Mouse (Mus musculus) liver, postnatal 0 days (tissue): ENCODE measurements around the gene Foxc2. TPM values are rescaled to one million over a fixed set of nuclear protein-coding genes. Genes with fewer than 3 reads are reported as not detected.

ENCODE experiments used
- ATAC-seq: fragments of 200-750 bp; cut with Nextera tagmentation; 2 replicates; pipeline ENCODE4 v1.8.0; 2017; ENCODE audit warnings: mild to moderate bottlenecking, moderate library complexity
- DNase-seq: peaks from one replicate; pipeline ENCODE4 v3.0.0-alpha.2; 2016
- H3K27ac ChIP-seq: fragments of 300-500 bp; sonication (generic); 2 replicates; pipeline ENCODE4 v1.5.1; 2014; ENCODE audit warnings: antibody characterized with exemption, moderate library complexity, mild to moderate bottlenecking, low read depth
- H3K27me3 ChIP-seq: fragments of 300-500 bp; sonication (generic); 2 replicates; pipeline ENCODE4 v1.6.1; 2014; ENCODE audit warnings: low read length, control low read depth, mixed read lengths; ENCODE audit not compliant: insufficient read depth
- H3K36me3 ChIP-seq: fragments of 300-500 bp; sonication (generic); replicated peaks from 2 replicates; pipeline ENCODE4 v1.6.1; 2014; ENCODE audit warnings: mild to moderate bottlenecking, control low read depth, low read length, moderate library complexity, mixed read lengths; ENCODE audit not compliant: insufficient read depth
- H3K4me1 ChIP-seq: fragments of 300-500 bp; sonication (generic); 2 replicates; pipeline ENCODE4 v1.6.1; 2014; ENCODE audit warnings: antibody characterized with exemption, mild to moderate bottlenecking, control low read depth; ENCODE audit not compliant: insufficient read depth
- H3K4me2 ChIP-seq: fragments of 300-500 bp; sonication (generic); 2 replicates; pipeline ENCODE4 v1.6.1; 2014; ENCODE audit warnings: low read depth, mild to moderate bottlenecking, low read length, moderate library complexity, mixed read lengths
- H3K4me3 ChIP-seq: fragments of 300-500 bp; sonication (generic); 2 replicates; pipeline ENCODE4 v1.5.1; 2014; ENCODE audit warnings: low read depth, low read length
- H3K9ac ChIP-seq: fragments of 300-500 bp; sonication (generic); replicated peaks from 2 replicates; pipeline ENCODE4 v1.6.1; 2014; ENCODE audit warnings: mild to moderate bottlenecking, moderate library complexity
- H3K9me3 ChIP-seq: fragments of 300-500 bp; sonication (generic); 2 replicates; pipeline ENCODE4 v1.6.1; 2016; ENCODE audit warnings: mild to moderate bottlenecking, control low read depth, low read length, mixed read lengths
- CTCF ChIP-seq: sonication (generic); IDR thresholded peaks from 2 replicates; pipeline ENCODE4 v1.5.1; 2016; ENCODE audit warnings: antibody characterized with exemption, low read depth
- EP300 ChIP-seq: IDR thresholded peaks from 2 replicates; pipeline ENCODE4 v1.6.1; 2016; ENCODE audit warnings: antibody characterized with exemption, low read depth, mild to moderate bottlenecking
- WGBS: fragments of 180-500 bp; shearing (Covaris S2); extraction: QIAGEN DNeasy Blood & Tissue Kit; methylation state at CpG from one replicate; pipeline ENCODE4 v1.1.7; 2014; ENCODE audit not compliant: insufficient replicate concordance; 5-methylcytosine and 5-hydroxymethylcytosine counted together
- polyA plus RNA-seq: library from polyadenylated mRNA; unstranded; fragments of >200 nt; fragmentation: Nextera tagmentation; extraction: Ambion mirVana; gene quantifications from 2 replicates; pipeline ENCODE4 v1.2.1, GENCODE M21; 2015

The Foxc2 gene
- polyA plus RNA-seq, 1 experiment from 2014 or later = 0.05 TPM

GRCm38 (mm10) chr8:121089631-121090380, 26.2 kb upstream of the Foxc2 start:
- Histone ChIP-seq H3K27ac (peak overlapping the region; percentile 11; the same call in 1 of the 2 replicates), H3K4me2 (peak overlapping the region; percentile 16; the same call in 1 of the 2 replicates), H3K4me3 (no peak overlapping the region), H3K27me3 (peaks cover 91% of the 10 kb centered on the region), H3K9me3 (no peaks in the 10 kb centered on the region), H3K36me3 (no peaks in the 10 kb centered on the region), H3K9ac (no peak overlapping the region), H3K4me1 (no peaks in the 10 kb centered on the region)
- TF ChIP-seq CTCF = no peak
- DNase-seq (no peak), ATAC-seq (peak; percentile 17; the same call in 1 of the 2 replicates)
- WGBS = 10% methylated on average over 32 of the region's 32 CpGs

GRCm38 (mm10) chr8:121090716-121091115, 25.3 kb upstream of the Foxc2 start:
- WGBS = 7% methylated on average over 1 of the region's 1 CpGs

GRCm38 (mm10) chr8:121092141-121092540, 23.8 kb upstream of the Foxc2 start:
- WGBS = 26% methylated on average over 6 of the region's 6 CpGs
- H3K27me3 ChIP-seq = peaks cover 67% of the 10 kb centered on the region
- no peaks in the 10 kb centered on the region for H3K36me3 ChIP-seq
- no peak for TF ChIP-seq CTCF
- no peak for TF ChIP-seq EP300
- H3K9ac ChIP-seq = no peak overlapping the region
- H3K4me2 ChIP-seq = no peak overlapping the region
- ATAC-seq = peak; percentile 21; the same call in 1 of the 2 replicates
- H3K4me3 ChIP-seq = no peak overlapping the region
- H3K27ac ChIP-seq = no peak overlapping the region
- no peaks in the 10 kb centered on the region for H3K9me3 ChIP-seq
- H3K4me1 ChIP-seq = no peaks in the 10 kb centered on the region
- no peak for DNase-seq

More at GRCm38 (mm10) chr8:121090716-121091115, 25.3 kb upstream of the Foxc2 start:
- Histone ChIP-seq H3K27ac (no peak overlapping the region), H3K27me3 (peaks cover 81% of the 10 kb centered on the region), H3K9ac (no peak overlapping the region), H3K9me3 (no peaks in the 10 kb centered on the region), H3K4me1 (no peaks in the 10 kb centered on the region), H3K4me2 (no peak overlapping the region), H3K4me3 (no peak overlapping the region), H3K36me3 (no peaks in the 10 kb centered on the region)
- ATAC-seq = no peak
- no peak for DNase-seq
- TF ChIP-seq CTCF (peak; percentile 26; the same call in 1 of the 2 replicates), EP300 (no peak)

GRCm38 (mm10) chr8:121092627-121093026, 23.3 kb upstream of the Foxc2 start:
- DNase-seq (peak; percentile 87), ATAC-seq (peak; percentile 62)
- no peak overlapping the region for H3K4me3 ChIP-seq
- no peak overlapping the region for H3K9ac ChIP-seq
- 0 out of 2 replicates have a peak, but pooled peaks cover 3% of the 10 kb centered on the region for H3K36me3 ChIP-seq
- no peaks in the 10 kb centered on the region for H3K9me3 ChIP-seq
- H3K4me1 ChIP-seq = no peaks in the 10 kb centered on the region
- H3K27me3 ChIP-seq = peaks cover 62% of the 10 kb centered on the region
- TF ChIP-seq EP300 = no peak
- TF ChIP-seq CTCF = peak; percentile 91
- H3K4me2 ChIP-seq = no peak overlapping the region
- under 1% methylated on average over 16 of the region's 16 CpGs for WGBS
- no peak overlapping the region for H3K27ac ChIP-seq

GRCm38 (mm10) chr8:121093496-121093895, 22.5 kb upstream of the Foxc2 start:
- Histone ChIP-seq H3K27ac (no peak overlapping the region), H3K36me3 (0 out of 2 replicates have a peak, but pooled peaks cover 6% of the 10 kb centered on the region), H3K9ac (no peak overlapping the region), H3K4me1 (no peaks in the 10 kb centered on the region), H3K4me2 (no peak overlapping the region), H3K9me3 (no peaks in the 10 kb centered on the region), H3K4me3 (no peak overlapping the region), H3K27me3 (peaks cover 54% of the 10 kb centered on the region)
- TF ChIP-seq CTCF (no peak), EP300 (no peak)
- DNase-seq = no peak
- 54% methylated on average over 6 of the region's 6 CpGs for WGBS
- ATAC-seq = no peak

GRCm38 (mm10) chr8:121104049-121104818, 11.7 kb upstream of the Foxc2 start:
- H3K4me2 ChIP-seq = no peak overlapping the region
- peak; percentile 84 for DNase-seq
- peaks cover 30% of the 10 kb centered on the region for H3K36me3 ChIP-seq

More at GRCm38 (mm10) chr8:121104049-121104818, 11.7 kb upstream of the Foxc2 start:
- Histone ChIP-seq H3K4me3 (no peak overlapping the region), H3K9ac (no peak overlapping the region), H3K9me3 (no peaks in the 10 kb centered on the region), H3K27me3 (no peaks in the 10 kb centered on the region), H3K4me1 (peaks cover 9% of the 10 kb centered on the region; the same call in 1 of the 2 replicates), H3K27ac (no peak overlapping the region)
- 53% methylated on average over 17 of the region's 17 CpGs for WGBS
- peak; percentile 98 for TF ChIP-seq CTCF
- no peak for TF ChIP-seq EP300
- ATAC-seq = peak; percentile 20; the same call in 1 of the 2 replicates
